Mouse (Mus musculus) kidney, adult 2 months (tissue): ENCODE results near the gene Mthfd1. TPM values are rescaled to one million over a fixed set of nuclear protein-coding genes. Genes with fewer than 3 reads are reported as not detected.

Experiments used
- DNase-seq: peaks from one replicate; pipeline ENCODE4 v3.0.0; 2021
- H3K27ac ChIP-seq: fragments of 200-500 bp; 2 replicates; pipeline ENCODE4 v1.5.1; 2012; ENCODE audit warnings: low read depth, low read length, control low read depth, inconsistent platforms; ENCODE audit not compliant: insufficient read depth
- H3K27me3 ChIP-seq: fragments of 200-500 bp; replicated peaks from 2 replicates; pipeline ENCODE4 v1.6.1; 2012; ENCODE audit warnings: mild to moderate bottlenecking, moderate library complexity, low read length, inconsistent platforms; ENCODE audit not compliant: control insufficient read depth, insufficient read depth
- H3K36me3 ChIP-seq: fragments of 200-500 bp; 2 replicates; pipeline ENCODE4 v1.6.1; 2012; ENCODE audit warnings: mild to moderate bottlenecking, moderate library complexity, low read length, inconsistent platforms; ENCODE audit not compliant: control insufficient read depth, insufficient read depth
- H3K4me1 ChIP-seq: fragments of 200-500 bp; 2 replicates; pipeline ENCODE4 v1.6.1; 2011; ENCODE audit warnings: low read length; ENCODE audit not compliant: control insufficient read depth, insufficient read depth
- H3K4me3 ChIP-seq: fragments of 200-500 bp; 2 replicates; pipeline ENCODE4 v1.5.1; 2011; ENCODE audit warnings: mild to moderate bottlenecking, low read depth, low read length, control low read depth; ENCODE audit not compliant: insufficient read depth
- CTCF ChIP-seq: fragments of 200-500 bp; conservative IDR thresholded peaks from 2 replicates; pipeline ENCODE4 v1.5.1; 2011; ENCODE audit warnings: low read depth, mild to moderate bottlenecking, control low read depth, low read length, moderate library complexity, mixed read lengths; ENCODE audit not compliant: insufficient read depth, insufficient read length
- POLR2A ChIP-seq: fragments of 200-500 bp; IDR thresholded peaks from one replicate; pipeline ENCODE4 v1.6.1; 2011; ENCODE audit warnings: low read depth, low read length, control low read depth
- WGBS: fragments of 180-500 bp; shearing (Covaris S2); methylation state at CpG from one replicate; pipeline ENCODE4 v1.1.7; 2018; 5-methylcytosine and 5-hydroxymethylcytosine counted together
- polyA plus RNA-seq: library from polyadenylated mRNA; depleted of rRNA; stranded (reverse); fragments of >200 nt; gene quantifications from 2 replicates; pipeline ENCODE4 v1.2.3, GENCODE M21; 2012

The Mthfd1 gene
- polyA plus RNA-seq, 1 experiment: 132 TPM

GRCm38 (mm10) chr12:76287986-76288385, 32.9 kb downstream of the Mthfd1 start:
- no peak overlapping the region for H3K4me3 ChIP-seq
- DNase-seq: no peak
- no peaks in the 10 kb centered on the region for H3K4me1 ChIP-seq
- TF ChIP-seq CTCF (no peak), POLR2A (no peak)
- H3K27me3 ChIP-seq: no peaks in the 10 kb centered on the region
- H3K36me3 ChIP-seq: peaks cover 11% of the 10 kb centered on the region
- 73% methylated on average over 8 of the region's 8 CpGs for whole genome bisulfite sequencing
- no peak overlapping the region for H3K27ac ChIP-seq

- TF ChIP-seq CTCF: no peak
- TF ChIP-seq POLR2A: no peak
- 88% methylated on average over 5 of the region's 5 CpGs for WGBS
Measured at GRCm38 (mm10) chr12:76288494-76288893, 33.4 kb downstream of the Mthfd1 start.

GRCm38 (mm10) chr12:76289428-76289827, 34.3 kb downstream of the Mthfd1 start:
- H3K27me3 ChIP-seq: no peaks in the 10 kb centered on the region
- peaks cover 11% of the 10 kb centered on the region for H3K36me3 ChIP-seq
- 97% methylated on average over 12 of the region's 12 CpGs for WGBS
- H3K4me1 ChIP-seq: no peaks in the 10 kb centered on the region
- DNase-seq: no peak
- H3K4me3 ChIP-seq: no peak overlapping the region
- TF ChIP-seq CTCF (no peak), POLR2A (no peak)
- H3K27ac ChIP-seq: no peak overlapping the region

More at GRCm38 (mm10) chr12:76288494-76288893, 33.4 kb downstream of the Mthfd1 start:
- no peak overlapping the region for H3K4me3 ChIP-seq
- H3K27ac ChIP-seq: no peak overlapping the region
- no peak for DNase-seq
- H3K36me3 ChIP-seq: peaks cover 11% of the 10 kb centered on the region
- H3K4me1 ChIP-seq: no peaks in the 10 kb centered on the region
- H3K27me3 ChIP-seq: no peaks in the 10 kb centered on the region

- no peaks in the 10 kb centered on the region for H3K27me3 ChIP-seq
- no peaks in the 10 kb centered on the region for H3K4me1 ChIP-seq
- no peak overlapping the region for H3K27ac ChIP-seq
- no peak overlapping the region for H3K4me3 ChIP-seq
- TF ChIP-seq POLR2A (no peak), CTCF (peak; percentile 36)
- H3K36me3 ChIP-seq: peaks cover 13% of the 10 kb centered on the region
- no peak for DNase-seq
- 96% methylated on average over 2 of the region's 2 CpGs for WGBS
Measured at GRCm38 (mm10) chr12:76290271-76290670, 35.2 kb downstream of the Mthfd1 start.

- DNase-seq: peak; percentile 57
- Histone ChIP-seq H3K36me3 (peaks cover 14% of the 10 kb centered on the region), H3K27ac (no peak overlapping the region), H3K27me3 (no peaks in the 10 kb centered on the region), H3K4me1 (no peaks in the 10 kb centered on the region), H3K4me3 (no peak overlapping the region)
- no peak for TF ChIP-seq POLR2A
- peak; percentile 76 for TF ChIP-seq CTCF
- 58% methylated on average over 7 of the region's 7 CpGs for WGBS
Measured at GRCm38 (mm10) chr12:76293192-76293591, 38.1 kb downstream of the Mthfd1 start.

- no peak for TF ChIP-seq CTCF
- TF ChIP-seq POLR2A: no peak
- no peaks in the 10 kb centered on the region for H3K27me3 ChIP-seq
- H3K36me3 ChIP-seq: peaks cover 6% of the 10 kb centered on the region
- H3K4me3 ChIP-seq: no peak overlapping the region
- WGBS: 87% methylated on average over 5 of the region's 5 CpGs
- H3K27ac ChIP-seq: no peak overlapping the region
- H3K4me1 ChIP-seq: no peaks in the 10 kb centered on the region
- DNase-seq: no peak
Measured at GRCm38 (mm10) chr12:76297830-76298229, 42.7 kb downstream of the Mthfd1 start.

- Histone ChIP-seq H3K4me3 (no peak overlapping the region), H3K27me3 (no peaks in the 10 kb centered on the region), H3K27ac (no peak overlapping the region), H3K36me3 (peaks cover 9% of the 10 kb centered on the region), H3K4me1 (no peaks in the 10 kb centered on the region)
- DNase-seq: no peak
- WGBS: 94% methylated on average over 9 of the region's 9 CpGs
- TF ChIP-seq CTCF (no peak), POLR2A (no peak)
Measured at GRCm38 (mm10) chr12:76299361-76299906, 44.3 kb downstream of the Mthfd1 start.

GRCm38 (mm10) chr12:76300367-76300766, 45.3 kb downstream of the Mthfd1 start:
- H3K4me3 ChIP-seq: no peak overlapping the region
- no peak overlapping the region for H3K27ac ChIP-seq
- TF ChIP-seq POLR2A: no peak
- no peak for TF ChIP-seq CTCF
- no peak for DNase-seq
- H3K4me1 ChIP-seq: no peaks in the 10 kb centered on the region
- H3K36me3 ChIP-seq: peaks cover 6% of the 10 kb centered on the region
- no peaks in the 10 kb centered on the region for H3K27me3 ChIP-seq
- WGBS: 82% methylated on average over 10 of the region's 10 CpGs
